Mouse (Mus musculus) small intestine, adult 2 months (tissue): Measurements from ENCODE around the gene Urb2. TPM values are rescaled to one million over a fixed set of nuclear protein-coding genes. Genes with fewer than 3 reads are reported as not detected.
A peak's percentile ranks its signal among the peaks of the same experiment; 100 is the strongest.

Experiments
- H3K27ac ChIP-seq: fragments of 200-500 bp; 2 replicates; pipeline ENCODE4 v1.5.1; 2012; ENCODE audit warnings: low read depth, low read length, control low read depth, inconsistent platforms; ENCODE audit not compliant: insufficient read depth
- H3K27me3 ChIP-seq: fragments of 200-500 bp; 2 replicates; pipeline ENCODE4 v1.6.1; 2012; ENCODE audit warnings: mild to moderate bottlenecking, moderate library complexity, low read length, inconsistent platforms; ENCODE audit not compliant: control insufficient read depth, insufficient read depth
- H3K36me3 ChIP-seq: fragments of 200-500 bp; 2 replicates; pipeline ENCODE4 v1.6.1; 2012; ENCODE audit warnings: mild to moderate bottlenecking, low read length, control low read depth, inconsistent platforms; ENCODE audit not compliant: control insufficient read depth, insufficient read depth
- H3K4me1 ChIP-seq: fragments of 200-500 bp; 2 replicates; pipeline ENCODE4 v1.6.1; 2012; ENCODE audit warnings: low read length, inconsistent platforms, mixed read lengths; ENCODE audit not compliant: control insufficient read depth, insufficient read depth, insufficient read length
- H3K4me3 ChIP-seq: fragments of 200-500 bp; 2 replicates; pipeline ENCODE4 v1.5.1; 2012; ENCODE audit warnings: low read depth, mild to moderate bottlenecking, control low read depth, inconsistent platforms, low read length, moderate library complexity
- CTCF ChIP-seq: fragments of 200-500 bp; IDR thresholded peaks from 2 replicates; pipeline ENCODE4 v1.5.1; 2012; ENCODE audit warnings: low read depth, mild to moderate bottlenecking, control low read depth, inconsistent platforms, low read length, moderate library complexity, mixed read lengths; ENCODE audit not compliant: insufficient replicate concordance, insufficient read length; ENCODE audit errors: extremely low read depth
- POLR2A ChIP-seq: fragments of 200-500 bp; IDR thresholded peaks from 2 replicates; pipeline ENCODE4 v1.6.1; 2012; ENCODE audit warnings: low read depth, mild to moderate bottlenecking, control low read depth, inconsistent platforms, low read length, moderate library complexity
- WGBS: fragments of 180-500 bp; shearing (Covaris S2); methylation state at CpG from one replicate; pipeline ENCODE4 v1.1.7; 2018; 5-methylcytosine and 5-hydroxymethylcytosine counted together
- polyA plus RNA-seq: library from polyadenylated mRNA; depleted of rRNA; stranded (reverse); fragments of >200 nt; gene quantifications from 2 replicates; pipeline ENCODE4 v1.2.3, GENCODE M21; 2012

The Urb2 gene
- polyA plus RNA-seq, 1 experiment = 2.5 TPM

DNA sequence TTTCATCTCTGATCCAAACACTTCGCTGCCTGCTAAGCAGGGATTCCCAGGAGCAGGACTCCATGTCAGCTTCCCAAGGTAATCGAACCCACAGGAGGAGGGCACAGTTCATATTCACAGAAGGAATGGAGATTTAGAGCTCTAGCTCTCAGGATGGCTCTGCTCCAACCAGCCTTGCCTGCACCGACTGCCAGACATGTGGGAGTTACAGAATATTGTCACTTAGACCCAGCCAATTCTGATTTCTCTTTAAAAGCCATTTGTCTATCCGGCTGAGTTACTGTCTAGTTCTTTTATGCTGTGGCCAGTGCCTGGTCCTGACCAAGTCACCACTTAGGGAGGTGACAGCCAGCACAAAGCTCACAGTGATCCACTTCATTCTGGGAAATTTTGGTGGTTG, 39.6 kb upstream of the Urb2 start:
- TF ChIP-seq POLR2A (no peak), CTCF (no peak)
- Histone ChIP-seq H3K27ac (no peak overlapping the region; the same call in 1 of the 2 replicates), H3K27me3 (no peaks in the 10 kb centered on the region), H3K36me3 (no peaks in the 10 kb centered on the region), H3K4me3 (peak overlapping the region; percentile 32), H3K4me1 (peaks cover 20% of the 10 kb centered on the region; the same call in 1 of the 2 replicates)
- 39% methylated on average over 4 of the region's 4 CpGs for WGBS

DNA sequence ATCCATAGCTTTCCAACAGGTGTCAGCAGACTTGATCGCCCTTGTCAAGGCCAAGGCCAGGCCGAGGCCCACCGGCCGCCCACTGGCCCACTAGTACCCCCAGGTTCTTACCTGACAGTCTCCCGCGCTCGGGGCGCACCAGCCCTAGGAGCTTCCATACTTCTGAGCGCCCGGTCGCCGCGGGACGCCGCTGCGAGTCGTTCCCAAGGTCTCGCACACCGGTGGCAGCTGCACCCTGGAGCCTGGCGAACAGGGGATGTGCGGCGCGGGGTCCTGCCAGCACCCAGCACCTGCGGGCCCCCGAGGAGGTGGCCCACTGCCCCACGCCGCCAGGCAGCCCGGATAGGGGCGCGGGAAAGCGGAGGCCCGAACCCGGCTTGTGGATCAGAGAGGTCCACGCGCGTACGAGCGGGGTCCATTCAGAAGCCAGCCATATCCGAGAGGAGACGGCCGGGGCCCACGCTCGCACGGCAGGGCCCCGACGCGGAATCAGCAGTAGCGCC, 39.0 kb upstream of the Urb2 start:
- TF ChIP-seq CTCF = no peak
- TF ChIP-seq POLR2A = no peak
- 1% methylated on average over 48 of the region's 48 CpGs for WGBS

DNA sequence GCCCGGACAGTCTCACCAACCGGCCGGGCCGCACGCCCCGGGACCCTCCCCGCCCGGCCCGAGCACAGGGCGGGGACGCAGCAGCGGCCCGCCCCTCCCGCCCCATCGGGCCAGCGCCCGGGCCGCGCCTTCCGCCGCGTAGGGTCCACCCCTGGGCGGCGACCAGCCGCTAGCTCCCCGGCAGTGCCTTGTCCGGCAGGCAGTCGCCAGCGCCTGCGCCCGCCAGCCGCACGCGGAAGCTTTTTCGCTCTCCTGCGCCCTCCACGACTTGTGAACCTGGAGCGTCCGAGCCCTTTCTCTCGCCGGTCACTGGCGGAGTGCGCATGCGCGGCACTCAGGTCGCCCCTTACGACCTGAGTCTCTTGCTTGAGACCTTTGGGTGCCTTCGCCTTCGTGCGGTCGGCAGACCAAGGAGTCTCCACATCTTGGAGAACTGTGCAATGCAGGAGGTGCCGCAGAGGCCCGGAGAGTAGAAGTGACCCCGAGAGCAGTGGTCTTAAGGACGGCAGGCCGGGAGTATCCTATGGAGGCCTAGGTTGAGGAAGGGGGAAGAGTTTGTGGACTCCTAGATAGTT, 38.4 kb upstream of the Urb2 start, which contains the start of gene Abcb10:
Abcb10 (minus strand) TSS at position 297 of the 575 bp plus-strand sequence.
- WGBS = under 1% methylated on average over 56 of the region's 56 CpGs
- Histone ChIP-seq H3K36me3 (no peaks in the 10 kb centered on the region), H3K27me3 (no peaks in the 10 kb centered on the region), H3K4me1 (peaks cover 20% of the 10 kb centered on the region; the same call in 1 of the 2 replicates), H3K4me3 (peak within 1 kb of the TSS; percentile 99), H3K27ac (peak within 1 kb of the TSS; percentile 94)
- TF ChIP-seq POLR2A (peak; percentile 97), CTCF (no peak)

More for the DNA sequence above, 39.0 kb upstream of the Urb2 start:
- peaks cover 20% of the 10 kb centered on the region; the same call in 1 of the 2 replicates for H3K4me1 ChIP-seq
- H3K36me3 ChIP-seq = no peaks in the 10 kb centered on the region
- no peaks in the 10 kb centered on the region for H3K27me3 ChIP-seq
- peak overlapping the region; percentile 99 for H3K4me3 ChIP-seq
- peak overlapping the region; percentile 64; the same call in 1 of the 2 replicates for H3K27ac ChIP-seq

DNA sequence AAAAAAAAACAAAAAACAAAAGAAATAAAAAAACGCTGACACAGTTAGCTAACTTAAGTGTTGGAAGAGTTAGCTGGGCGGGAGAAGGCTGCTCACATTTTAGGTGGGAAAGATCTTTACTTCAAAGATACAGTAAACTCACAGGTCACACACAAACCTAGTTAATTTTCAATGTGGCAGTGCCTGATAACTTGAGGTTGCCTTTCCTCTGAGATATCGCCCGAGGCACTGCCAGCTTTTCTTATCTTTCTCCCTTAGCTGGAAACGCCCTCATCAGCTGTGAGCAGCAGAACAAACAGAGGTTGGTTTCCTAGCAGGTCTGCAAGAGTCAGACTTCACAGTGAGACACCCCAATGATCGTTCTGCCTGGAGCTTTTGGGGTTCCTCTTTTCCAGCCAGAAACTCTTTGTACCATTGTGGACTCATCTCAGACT, 32.7 kb upstream of the Urb2 start:
- 15% methylated on average over 6 of the region's 6 CpGs for WGBS
- TF ChIP-seq POLR2A (no peak), CTCF (no peak)
- H3K27ac ChIP-seq = peak overlapping the region; percentile 36; the same call in 1 of the 2 replicates

DNA sequence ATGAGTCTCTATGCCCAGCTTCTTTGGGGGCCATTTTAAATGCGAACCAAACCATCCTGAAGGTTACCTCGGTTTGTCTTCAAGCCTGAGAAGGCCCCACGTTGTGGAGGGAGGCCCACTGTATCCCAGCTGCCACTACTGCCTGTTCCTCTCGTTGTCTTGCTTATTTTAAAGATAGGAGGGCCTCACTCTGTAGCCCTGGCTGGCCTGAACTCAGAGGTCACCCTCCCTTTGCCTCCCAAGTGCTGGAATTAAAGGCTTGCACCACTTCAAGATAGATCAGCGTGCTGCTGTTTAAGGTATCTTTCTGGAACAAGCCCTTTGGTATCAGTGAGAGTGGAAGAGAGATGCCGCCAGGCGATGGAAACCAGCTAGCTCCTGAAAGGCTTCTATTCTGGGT, 32.2 kb upstream of the Urb2 start:
- peak overlapping the region; percentile 36; the same call in 1 of the 2 replicates for H3K27ac ChIP-seq
- H3K36me3 ChIP-seq = no peaks in the 10 kb centered on the region
- no peak overlapping the region for H3K4me3 ChIP-seq
- H3K4me1 ChIP-seq = peaks cover 9% of the 10 kb centered on the region; the same call in 1 of the 2 replicates
- TF ChIP-seq CTCF (no peak), POLR2A (no peak)
- no peaks in the 10 kb centered on the region for H3K27me3 ChIP-seq
- WGBS = 41% methylated on average over 7 of the region's 7 CpGs

More for the DNA sequence above, 32.7 kb upstream of the Urb2 start:
- H3K27me3 ChIP-seq = no peaks in the 10 kb centered on the region
- H3K4me3 ChIP-seq = no peak overlapping the region
- H3K36me3 ChIP-seq = no peaks in the 10 kb centered on the region
- H3K4me1 ChIP-seq = peaks cover 8% of the 10 kb centered on the region; the same call in 1 of the 2 replicates

DNA sequence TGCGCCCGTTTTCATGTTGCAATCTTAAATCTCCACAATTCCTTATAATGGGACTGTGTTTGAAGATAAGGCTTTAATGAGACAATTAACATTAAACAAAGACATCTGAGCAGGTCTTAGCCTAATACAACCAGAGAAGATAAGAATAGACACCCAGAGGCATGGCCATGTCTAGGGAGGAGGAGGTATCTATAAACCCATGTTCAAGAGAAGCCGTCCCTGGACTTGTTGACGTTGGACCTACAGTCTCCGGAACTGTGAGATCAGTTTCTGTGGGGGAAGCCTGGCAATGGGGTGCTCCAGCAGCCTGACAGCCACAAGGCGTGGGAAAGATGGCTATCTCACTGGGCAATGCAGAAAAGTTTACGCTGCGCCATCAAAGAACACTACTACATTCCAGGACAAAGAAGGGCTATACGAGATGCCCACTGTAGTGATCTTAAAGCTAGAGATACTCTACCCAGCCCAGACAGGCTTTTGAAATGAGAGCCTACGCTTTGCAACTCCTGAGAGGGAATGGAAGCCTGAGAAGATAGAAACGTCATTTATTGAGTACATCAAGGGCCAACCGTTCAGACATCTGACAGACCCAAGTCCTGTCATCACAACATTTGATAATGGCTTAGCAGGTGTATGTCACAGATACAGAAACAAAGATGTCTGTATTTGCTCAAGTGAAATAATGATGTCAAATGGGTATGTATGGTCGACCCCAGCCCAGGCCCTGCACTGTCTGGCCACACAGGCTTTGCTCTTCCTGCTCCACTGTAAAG, 30.8 kb upstream of the Urb2 start:
- Histone ChIP-seq H3K4me1 (peaks cover 11% of the 10 kb centered on the region; the same call in 1 of the 2 replicates), H3K27ac (no peak overlapping the region), H3K27me3 (no peaks in the 10 kb centered on the region), H3K36me3 (no peaks in the 10 kb centered on the region), H3K4me3 (no peak overlapping the region)
- TF ChIP-seq CTCF (no peak), POLR2A (no peak)
- WGBS = 72% methylated on average over 13 of the region's 13 CpGs

DNA sequence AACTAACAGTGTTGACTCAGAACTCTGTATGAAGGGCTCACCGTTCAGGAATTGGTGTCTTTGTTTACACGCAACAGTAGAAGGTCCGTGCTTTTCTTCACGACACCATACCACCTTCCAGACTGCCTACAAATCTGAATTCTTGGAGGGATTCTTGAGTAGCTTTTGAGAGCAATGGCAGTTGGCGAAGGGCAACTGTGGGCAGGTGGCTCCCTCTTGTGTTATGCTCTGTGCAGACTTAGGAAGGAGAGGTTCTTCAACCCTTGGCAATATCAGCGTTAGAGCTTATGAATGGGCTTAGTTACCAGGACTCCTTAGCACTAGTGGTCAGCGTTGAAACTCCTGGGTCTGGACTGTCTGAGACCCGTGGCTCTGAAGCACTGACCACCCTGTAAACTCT, 28.7 kb upstream of the Urb2 start:
- H3K36me3 ChIP-seq = peaks cover 9% of the 10 kb centered on the region
- H3K27ac ChIP-seq = no peak overlapping the region
- 82% methylated on average over 8 of the region's 8 CpGs for WGBS
- TF ChIP-seq CTCF (peak; percentile 30; the same call in 1 of the 2 replicates), POLR2A (no peak)
- no peak overlapping the region for H3K4me3 ChIP-seq
- no peaks in the 10 kb centered on the region for H3K27me3 ChIP-seq
- H3K4me1 ChIP-seq = peaks cover 14% of the 10 kb centered on the region
